Mouse (Mus musculus): Measurements from ENCODE around the gene Galnt7.

Gene Galnt7

GRCm38 (mm10) chr8:57652456-57653055 lies at the start of gene Galnt7:
Gene Galnt7 (minus strand): TSS chr8:57653032.
- DNase-seq (ENCODE audit: low read depth, low spot score) = no peak

GRCm38 (mm10) chr8:57688633-57689032 lies 35.8 kb upstream of the Galnt7 start:
- DNase-seq (ENCODE audit: low read depth, low spot score) = no peak

GRCm38 (mm10) chr8:57685803-57686202 lies 33.0 kb upstream of the Galnt7 start:
- DNase-seq (ENCODE audit: low read depth, low spot score) = no peak

GRCm38 (mm10) chr8:57680044-57680443 lies 27.2 kb upstream of the Galnt7 start:
- DNase-seq (ENCODE audit: low read depth, low spot score) = no peak

GRCm38 (mm10) chr8:57664121-57664520 lies 11.3 kb upstream of the Galnt7 start:
- no peak for DNase-seq (ENCODE audit: low read depth, low spot score)

GRCm38 (mm10) chr8:57660019-57660418 lies 7.2 kb upstream of the Galnt7 start:
- DNase-seq (ENCODE audit: low read depth, low spot score) = no peak

GRCm38 (mm10) chr8:57656446-57656845 lies 3.6 kb upstream of the Galnt7 start:
- no peak for DNase-seq (ENCODE audit: low read depth, low spot score)

- DNase-seq (ENCODE audit: low read depth, low spot score) = no peak
Observed at GRCm38 (mm10) chr8:57654146-57654545, 1.3 kb upstream of the Galnt7 start.

GRCm38 (mm10) chr8:57653768-57654125 lies 915 bp upstream of the Galnt7 start:
- DNase-seq (ENCODE audit: low read depth, low spot score) = no peak

GRCm38 (mm10) chr8:57653056-57653767 lies 380 bp upstream of the Galnt7 start:
- no peak for DNase-seq (ENCODE audit: low read depth, low spot score)

- DNase-seq (ENCODE audit: low read depth, low spot score) = no peak
Observed at GRCm38 (mm10) chr8:57651689-57652455, 960 bp downstream of the Galnt7 start.

- no peak for DNase-seq (ENCODE audit: low read depth, low spot score)
Observed at GRCm38 (mm10) chr8:57651357-57651688, 1.5 kb downstream of the Galnt7 start.

GRCm38 (mm10) chr8:57650216-57650615 lies 2.6 kb downstream of the Galnt7 start:
- no peak for DNase-seq (ENCODE audit: low read depth, low spot score)

GRCm38 (mm10) chr8:57647566-57647965 lies 5.3 kb downstream of the Galnt7 start:
- no peak for DNase-seq (ENCODE audit: low read depth, low spot score)

GRCm38 (mm10) chr8:57644281-57644680 lies 8.6 kb downstream of the Galnt7 start:
- no peak for DNase-seq (ENCODE audit: low read depth, low spot score)

- no peak for DNase-seq (ENCODE audit: low read depth, low spot score)
Observed at GRCm38 (mm10) chr8:57642722-57643121, 10.1 kb downstream of the Galnt7 start.

GRCm38 (mm10) chr8:57638925-57639324 lies 13.9 kb downstream of the Galnt7 start:
- no peak for DNase-seq (ENCODE audit: low read depth, low spot score)

- no peak for DNase-seq (ENCODE audit: low read depth, low spot score)
Observed at GRCm38 (mm10) chr8:57637599-57638280, 15.1 kb downstream of the Galnt7 start.

- no peak for DNase-seq (ENCODE audit: low read depth, low spot score)
Observed at GRCm38 (mm10) chr8:57636698-57637097, 16.1 kb downstream of the Galnt7 start.

- no peak for DNase-seq (ENCODE audit: low read depth, low spot score)
Observed at GRCm38 (mm10) chr8:57636281-57636680, 16.6 kb downstream of the Galnt7 start.

GRCm38 (mm10) chr8:57631780-57632179 lies 21.1 kb downstream of the Galnt7 start:
- no peak for DNase-seq (ENCODE audit: low read depth, low spot score)

- DNase-seq (ENCODE audit: low read depth, low spot score) = no peak
Observed at GRCm38 (mm10) chr8:57630148-57630547, 22.7 kb downstream of the Galnt7 start.
